Mouse (Mus musculus) limb, embryonic 12.5 days (tissue): Measurements from ENCODE around the gene Rnf216. TPM values are rescaled to one million over a fixed set of nuclear protein-coding genes. Genes with fewer than 3 reads are reported as not detected.

Source experiments
- ATAC-seq: fragments of 200-750 bp; cut with Nextera tagmentation; 2 replicates; pipeline ENCODE4 v1.8.0; 2017; ENCODE audit warnings: low read depth, moderate TSS enrichment; ENCODE audit not compliant: insufficient number of reproducible peaks, insufficient read depth, low FRiP score, low TSS enrichment
- H3K27ac ChIP-seq: fragments of 300-500 bp; sonication (generic); 2 replicates; pipeline ENCODE4 v1.5.1; 2016; ENCODE audit warnings: mild to moderate bottlenecking, moderate library complexity
- H3K27me3 ChIP-seq: fragments of 300-500 bp; sonication (generic); 2 replicates; pipeline ENCODE4 v1.6.1; 2016; ENCODE audit warnings: mild to moderate bottlenecking, moderate library complexity
- H3K36me3 ChIP-seq: fragments of 300-500 bp; sonication (generic); 2 replicates; pipeline ENCODE4 v1.6.1; 2016; ENCODE audit warnings: mild to moderate bottlenecking, moderate library complexity
- H3K4me1 ChIP-seq: fragments of 300-500 bp; sonication (generic); replicated peaks from 2 replicates; pipeline ENCODE4 v1.6.1; 2016
- H3K4me2 ChIP-seq: fragments of 300-500 bp; sonication (generic); 2 replicates; pipeline ENCODE4 v1.6.1; 2016; ENCODE audit warnings: mild to moderate bottlenecking, moderate library complexity
- H3K4me3 ChIP-seq: fragments of 300-500 bp; sonication (generic); replicated peaks from 2 replicates; pipeline ENCODE4 v1.5.1; 2016; ENCODE audit warnings: mild to moderate bottlenecking
- H3K9ac ChIP-seq: fragments of 300-500 bp; sonication (generic); replicated peaks from 2 replicates; pipeline ENCODE4 v1.6.1; 2016; ENCODE audit warnings: mild to moderate bottlenecking, moderate library complexity
- H3K9me3 ChIP-seq: fragments of 300-500 bp; sonication (generic); 2 replicates; pipeline ENCODE4 v1.6.1; 2016; ENCODE audit warnings: mild to moderate bottlenecking, moderate library complexity
- WGBS: fragments of 180-500 bp; shearing (Covaris S2); methylation state at CpG from one replicate; pipeline ENCODE4 v1.1.7; 2016; 5-methylcytosine and 5-hydroxymethylcytosine counted together
- polyA plus RNA-seq: library from polyadenylated mRNA; unstranded; fragments of >200 nt; fragmentation: Nextera tagmentation; extraction: Ambion mirVana; gene quantifications from 2 replicates; pipeline ENCODE4 v1.2.1, GENCODE M21; 2016

The Rnf216 gene
- polyA plus RNA-seq, 1 experiment from 2014 or later = 60.1 TPM

GRCm38 (mm10) chr5:143053132-143053972, 59.4 kb downstream of the Rnf216 start:
- Histone ChIP-seq H3K27ac (no peak overlapping the region), H3K36me3 (peaks cover 55% of the 10 kb centered on the region), H3K9ac (no peak overlapping the region), H3K4me1 (0 out of 2 replicates have a peak, but pooled peaks cover 2% of the 10 kb centered on the region), H3K4me2 (no peak overlapping the region), H3K9me3 (no peaks in the 10 kb centered on the region), H3K27me3 (no peaks in the 10 kb centered on the region), H3K4me3 (no peak overlapping the region)
- 67% methylated on average over 5 of the region's 5 CpGs for WGBS
- no peak for ATAC-seq

GRCm38 (mm10) chr5:143052677-143053076, 60.1 kb downstream of the Rnf216 start:
- no peak for ATAC-seq
- WGBS = 88% methylated on average over 2 of the region's 2 CpGs
- H3K27me3 ChIP-seq = no peaks in the 10 kb centered on the region
- H3K4me3 ChIP-seq = no peak overlapping the region
- H3K27ac ChIP-seq = no peak overlapping the region
- no peak overlapping the region for H3K4me2 ChIP-seq
- no peaks in the 10 kb centered on the region for H3K9me3 ChIP-seq
- H3K36me3 ChIP-seq = peaks cover 54% of the 10 kb centered on the region
- H3K4me1 ChIP-seq = 0 out of 2 replicates have a peak, but pooled peaks cover 2% of the 10 kb centered on the region
- no peak overlapping the region for H3K9ac ChIP-seq

DNA sequence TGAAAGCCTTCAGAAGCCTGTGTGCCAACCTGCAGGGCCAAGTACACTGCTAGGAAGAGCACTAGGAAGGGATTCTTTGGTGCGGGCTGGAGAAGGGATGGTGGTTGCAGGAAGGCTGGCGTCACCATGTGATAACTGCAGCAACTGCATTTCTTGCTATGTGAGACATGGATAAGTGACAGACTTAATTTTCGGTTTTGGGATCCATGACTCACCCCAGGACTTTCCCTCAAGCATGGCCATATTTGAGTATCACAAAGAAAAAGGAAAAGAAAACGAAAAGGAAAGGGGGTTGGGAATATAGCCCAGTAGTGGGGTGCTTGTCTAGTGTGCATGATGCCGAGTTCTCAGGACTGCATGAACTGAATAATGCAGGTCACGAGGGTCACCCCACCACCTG, 60.9 kb downstream of the Rnf216 start:
- H3K36me3 ChIP-seq = peaks cover 52% of the 10 kb centered on the region
- H3K27ac ChIP-seq = no peak overlapping the region
- ATAC-seq = no peak
- H3K4me1 ChIP-seq = 0 out of 2 replicates have a peak, but pooled peaks cover 2% of the 10 kb centered on the region
- H3K9ac ChIP-seq = no peak overlapping the region
- H3K4me3 ChIP-seq = no peak overlapping the region
- no peaks in the 10 kb centered on the region for H3K27me3 ChIP-seq
- H3K4me2 ChIP-seq = no peak overlapping the region
- WGBS = 84% methylated on average over 6 of the region's 6 CpGs
- H3K9me3 ChIP-seq = no peaks in the 10 kb centered on the region

- 0 out of 2 replicates have a peak, but pooled peaks cover 2% of the 10 kb centered on the region for H3K4me1 ChIP-seq
- no peak overlapping the region for H3K4me3 ChIP-seq
- H3K9me3 ChIP-seq = no peaks in the 10 kb centered on the region
- peaks cover 49% of the 10 kb centered on the region for H3K36me3 ChIP-seq
- H3K27me3 ChIP-seq = no peaks in the 10 kb centered on the region
- H3K27ac ChIP-seq = peak overlapping the region; percentile 53; the same call in 1 of the 2 replicates
- no peak overlapping the region for H3K4me2 ChIP-seq
- H3K9ac ChIP-seq = no peak overlapping the region
- 77% methylated on average over 5 of the region's 5 CpGs for WGBS
- no peak for ATAC-seq
Measured at GRCm38 (mm10) chr5:143050273-143050672, 62.5 kb downstream of the Rnf216 start.

GRCm38 (mm10) chr5:143049746-143050145, 63.0 kb downstream of the Rnf216 start:
- Histone ChIP-seq H3K27ac (no peak overlapping the region), H3K36me3 (peaks cover 54% of the 10 kb centered on the region), H3K4me2 (no peak overlapping the region), H3K9ac (no peak overlapping the region), H3K9me3 (no peaks in the 10 kb centered on the region), H3K4me3 (no peak overlapping the region), H3K4me1 (0 out of 2 replicates have a peak, but pooled peaks cover 2% of the 10 kb centered on the region), H3K27me3 (no peaks in the 10 kb centered on the region)
- 74% methylated on average over 4 of the region's 4 CpGs for WGBS
- ATAC-seq = no peak

DNA sequence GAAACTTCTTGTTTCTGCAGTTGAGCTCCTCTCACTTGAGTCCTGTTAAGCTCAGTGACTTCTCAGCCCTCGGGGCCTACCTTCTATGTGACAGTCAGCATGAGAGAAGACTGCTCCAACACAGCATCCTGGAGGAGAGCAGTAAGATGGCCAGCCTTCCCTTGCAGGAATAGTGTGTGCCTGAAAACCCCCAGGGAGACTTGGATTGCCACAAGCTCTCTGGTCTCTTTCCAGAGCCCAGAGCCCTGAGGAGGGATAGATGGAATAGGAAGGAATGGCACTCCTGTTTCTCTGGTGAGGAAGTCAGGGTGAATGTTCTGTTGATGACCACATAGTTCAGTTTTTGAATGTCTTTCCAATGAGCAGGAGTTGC, 63.8 kb downstream of the Rnf216 start:
- H3K4me1 ChIP-seq = 0 out of 2 replicates have a peak, but pooled peaks cover 2% of the 10 kb centered on the region
- peaks cover 62% of the 10 kb centered on the region for H3K36me3 ChIP-seq
- H3K9me3 ChIP-seq = no peaks in the 10 kb centered on the region
- ATAC-seq = no peak
- H3K27me3 ChIP-seq = no peaks in the 10 kb centered on the region
- H3K4me3 ChIP-seq = no peak overlapping the region
- H3K4me2 ChIP-seq = no peak overlapping the region
- H3K27ac ChIP-seq = no peak overlapping the region
- WGBS = 83% methylated on average over 1 of the region's 1 CpGs
- no peak overlapping the region for H3K9ac ChIP-seq

- no peak for ATAC-seq
- H3K9ac ChIP-seq = no peak overlapping the region; the same call in 1 of the 2 replicates
- H3K36me3 ChIP-seq = peaks cover 58% of the 10 kb centered on the region
- H3K27me3 ChIP-seq = no peaks in the 10 kb centered on the region
- H3K9me3 ChIP-seq = no peaks in the 10 kb centered on the region
- no peak overlapping the region for H3K4me2 ChIP-seq
- 0 out of 2 replicates have a peak, but pooled peaks cover 2% of the 10 kb centered on the region for H3K4me1 ChIP-seq
- H3K27ac ChIP-seq = no peak overlapping the region
- H3K4me3 ChIP-seq = no peak overlapping the region
Measured at GRCm38 (mm10) chr5:143048232-143049012, 64.4 kb downstream of the Rnf216 start.

DNA sequence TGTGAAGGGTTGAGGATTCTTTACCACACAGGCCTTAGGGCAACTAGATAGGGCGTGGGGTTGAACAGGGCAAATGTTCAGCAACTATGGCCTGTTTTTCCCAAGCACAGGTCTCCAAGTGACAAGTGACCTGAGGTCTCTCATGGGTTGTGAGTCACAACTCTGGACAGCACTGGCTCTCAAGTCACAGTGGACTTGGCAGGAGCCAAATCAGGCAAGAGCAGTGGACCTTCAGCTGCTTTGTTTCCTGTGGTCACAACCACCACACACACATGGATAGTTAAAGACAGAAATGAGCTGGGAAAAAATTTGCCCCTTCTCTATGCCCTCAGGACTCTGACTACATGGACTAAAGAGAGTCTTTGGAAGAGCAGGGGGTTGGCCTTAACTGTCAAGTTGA, 65.2 kb downstream of the Rnf216 start:
- WGBS = 91% methylated on average over 1 of the region's 1 CpGs
- no peak for ATAC-seq
- Histone ChIP-seq H3K9me3 (no peaks in the 10 kb centered on the region), H3K36me3 (peaks cover 55% of the 10 kb centered on the region), H3K9ac (no peak overlapping the region), H3K4me2 (no peak overlapping the region), H3K27me3 (no peaks in the 10 kb centered on the region), H3K27ac (no peak overlapping the region), H3K4me1 (0 out of 2 replicates have a peak, but pooled peaks cover 2% of the 10 kb centered on the region), H3K4me3 (no peak overlapping the region)

- H3K4me2 ChIP-seq = no peak overlapping the region
- H3K9me3 ChIP-seq = no peaks in the 10 kb centered on the region
- H3K27ac ChIP-seq = no peak overlapping the region
- ATAC-seq = no peak
- no peak overlapping the region for H3K4me3 ChIP-seq
- H3K4me1 ChIP-seq = 0 out of 2 replicates have a peak, but pooled peaks cover under 1% of the 10 kb centered on the region
- no peaks in the 10 kb centered on the region for H3K27me3 ChIP-seq
- no peak overlapping the region for H3K9ac ChIP-seq
- H3K36me3 ChIP-seq = peaks cover 56% of the 10 kb centered on the region
- 96% methylated on average over 2 of the region's 2 CpGs for WGBS
Measured at GRCm38 (mm10) chr5:143043902-143044301, 68.9 kb downstream of the Rnf216 start.

GRCm38 (mm10) chr5:143043285-143043684, 69.5 kb downstream of the Rnf216 start:
- ATAC-seq = no peak
- H3K36me3 ChIP-seq = peaks cover 52% of the 10 kb centered on the region
- H3K27ac ChIP-seq = no peak overlapping the region
- H3K4me1 ChIP-seq = no peaks in the 10 kb centered on the region
- H3K9ac ChIP-seq = no peak overlapping the region
- H3K9me3 ChIP-seq = no peaks in the 10 kb centered on the region
- 72% methylated on average over 2 of the region's 2 CpGs for WGBS
- H3K4me2 ChIP-seq = no peak overlapping the region
- no peaks in the 10 kb centered on the region for H3K27me3 ChIP-seq
- no peak overlapping the region for H3K4me3 ChIP-seq

DNA sequence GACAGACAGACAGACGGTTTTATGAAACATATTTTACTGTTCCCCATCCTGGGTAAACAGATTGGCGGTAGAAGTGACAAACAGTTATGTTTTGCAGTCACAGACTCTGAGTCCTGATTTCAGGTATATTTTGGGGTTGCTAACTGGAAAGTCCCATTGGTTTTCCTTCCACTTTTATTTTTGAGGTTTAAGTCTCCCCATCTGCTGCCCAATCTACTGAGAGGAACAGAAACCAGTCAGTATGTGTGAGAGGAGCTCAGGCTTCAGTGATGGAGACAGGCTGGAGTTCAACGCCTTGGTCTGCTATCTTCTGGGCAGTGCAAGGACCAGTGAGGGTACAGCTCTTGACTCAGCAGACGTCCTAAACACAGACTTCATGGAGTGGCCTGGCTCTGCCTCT, 74.0 kb downstream of the Rnf216 start:
- H3K9me3 ChIP-seq = no peaks in the 10 kb centered on the region
- no peak overlapping the region for H3K27ac ChIP-seq
- 0 out of 2 replicates have a peak overlapping the region, but pooled peaks have one; percentile 8 for H3K9ac ChIP-seq
- no peaks in the 10 kb centered on the region for H3K4me1 ChIP-seq
- 79% methylated on average over 4 of the region's 4 CpGs for WGBS
- no peaks in the 10 kb centered on the region for H3K27me3 ChIP-seq
- no peak for ATAC-seq
- H3K36me3 ChIP-seq = peaks cover 30% of the 10 kb centered on the region
- H3K4me2 ChIP-seq = no peak overlapping the region
- H3K4me3 ChIP-seq = no peak overlapping the region
